ENCODE assay signal across 19 mouse cellular contexts in the genomic region with DNA sequence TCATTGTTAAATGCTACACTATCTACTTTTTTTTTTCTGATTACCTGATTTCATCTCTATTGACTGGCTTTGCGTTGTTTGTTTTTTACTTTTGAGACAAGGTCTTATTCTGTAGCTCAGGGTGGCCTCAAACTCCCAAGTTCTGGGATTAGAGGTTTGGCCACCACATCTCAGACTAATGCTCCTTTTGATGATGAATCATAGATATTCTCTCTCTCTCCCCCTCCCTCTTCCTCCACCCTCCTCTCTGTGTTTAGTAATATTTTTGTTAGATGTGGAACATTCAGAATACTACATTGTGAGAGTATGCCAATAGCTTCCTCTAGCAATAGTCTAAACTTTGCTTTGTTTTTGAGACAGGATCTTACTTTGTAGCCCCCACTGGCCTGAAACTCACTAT. TPM values are rescaled to one million over a fixed set of nuclear protein-coding genes. Genes with fewer than 3 reads are reported as not detected.
A peak's percentile ranks its signal among the peaks of the same experiment; 100 is the strongest.
DNase-seq lines count a peak whose midpoint lies in the region; ATAC-seq and TF ChIP-seq lines count a peak whose summit lies in the region.
"Had no signal": no experiment of that assay in that cellular context is flagged by ENCODE, and none has a peak within 500 bp of the region (broad histone marks: within the 10 kb centered on the region; RNA-seq: fewer than 3 reads in every experiment).

No protein-coding gene starts in this region.

- no peak for ATAC-seq in heart, embryonic 12.5 days (ENCODE audit: insufficient number of reproducible peaks, low FRiP score)
- no peak; the same call in 1 of the 2 replicates for ATAC-seq in lung, embryonic 15.5 days (ENCODE audit: borderline replicate concordance, extremely low read depth, low FRiP score, low TSS enrichment)
- ATAC-seq in megakaryocyte-erythroid progenitor cell, adult 5-6 weeks (replicated peaks; ENCODE audit: low FRiP score, low TSS enrichment, poor library complexity, severe bottlenecking) = 0 out of 2 replicates have a peak, but pooled peaks have one; percentile 7
- no peak for ATAC-seq in kidney, embryonic 16.5 days (ENCODE audit: low FRiP score, low TSS enrichment)
- ATAC-seq: activated CD4-positive, CD25-positive, alpha-beta regulatory T cell, adult 4 months; Patski had no signal

- 88% methylated on average over 1 of the region's 1 CpGs for WGBS in heart, embryonic 12.5 days
- WGBS in lung, embryonic 15.5 days = 96% methylated on average over 1 of the region's 1 CpGs
- WGBS in lung, adult 2 months = 78% methylated on average over 1 of the region's 1 CpGs
- WGBS in kidney, embryonic 16.5 days = 94% methylated on average over 1 of the region's 1 CpGs

- 0 out of 2 replicates have a peak, but pooled peaks cover 4% of the 10 kb centered on the region for H3K4me1 ChIP-seq in heart, embryonic 12.5 days (replicated peaks)
- no peaks in the 10 kb centered on the region for H3K4me1 ChIP-seq in lung, embryonic 15.5 days
- H3K4me1 ChIP-seq in lung, adult 2 months (ENCODE audit: control insufficient read depth, insufficient read depth, low read length) = no peaks in the 10 kb centered on the region
- peaks cover 39% of the 10 kb centered on the region for H3K4me1 ChIP-seq in erythroblast, embryonic 14.5 days (ENCODE audit: control insufficient read depth)
- no peaks in the 10 kb centered on the region for H3K4me1 ChIP-seq in kidney, embryonic 16.5 days (ENCODE audit: insufficient read depth, low read length)
- H3K4me1 ChIP-seq: forebrain, embryonic 12.5 days; midbrain, embryonic 12.5 days had no signal

- TF ChIP-seq CTCF in lung, adult 2 months (IDR thresholded peaks at IDR 0.05; ENCODE audit: insufficient read depth, low read length) = no peak

- 0 out of 2 replicates have a peak, but pooled peaks cover 3% of the 10 kb centered on the region for H3K36me3 ChIP-seq in heart, embryonic 12.5 days
- no peaks in the 10 kb centered on the region for H3K36me3 ChIP-seq in lung, embryonic 15.5 days
- H3K36me3 ChIP-seq in erythroblast, embryonic 14.5 days (ENCODE audit: control insufficient read depth) = peaks cover 6% of the 10 kb centered on the region
- H3K36me3 ChIP-seq in kidney, embryonic 16.5 days (ENCODE audit: insufficient read depth, low read length) = no peaks in the 10 kb centered on the region
- H3K36me3 ChIP-seq: forebrain, embryonic 12.5 days; midbrain, embryonic 12.5 days had no signal

- H3K27ac ChIP-seq in heart, embryonic 12.5 days (ENCODE audit: poor library complexity, severe bottlenecking) = peak overlapping the region; percentile 86
- H3K27ac ChIP-seq in lung, embryonic 15.5 days = peak overlapping the region; percentile 70
- no peak overlapping the region for H3K27ac ChIP-seq in kidney, embryonic 16.5 days (ENCODE audit: low read length)
- H3K27ac ChIP-seq: forebrain, embryonic 12.5 days; midbrain, embryonic 12.5 days had no signal

- peaks cover 16% of the 10 kb centered on the region for H3K9me3 ChIP-seq in heart, embryonic 12.5 days (replicated peaks)
- H3K9me3 ChIP-seq in lung, embryonic 15.5 days = no peaks in the 10 kb centered on the region
- peaks cover 16% of the 10 kb centered on the region for H3K9me3 ChIP-seq in erythroblast, embryonic 14.5 days (ENCODE audit: control insufficient read depth, low read length)
- peaks cover 5% of the 10 kb centered on the region; the same call in 1 of the 2 replicates for H3K9me3 ChIP-seq in kidney, embryonic 16.5 days (ENCODE audit: low read length)
- H3K9me3 ChIP-seq: midbrain, embryonic 12.5 days had no signal

- no peak overlapping the region for H3K4me3 ChIP-seq in heart, embryonic 12.5 days
- H3K4me3 ChIP-seq in lung, embryonic 15.5 days = no peak overlapping the region
- no peak overlapping the region for H3K4me3 ChIP-seq in lung, adult 2 months (replicated peaks; ENCODE audit: extremely low read depth, low read depth, low read length)
- peak overlapping the region; percentile 36 for H3K4me3 ChIP-seq in erythroblast, embryonic 14.5 days (replicated peaks)
- H3K4me3 ChIP-seq in kidney, embryonic 16.5 days (ENCODE audit: low read length) = no peak overlapping the region
- H3K4me3 ChIP-seq: forebrain, embryonic 12.5 days; midbrain, embryonic 12.5 days had no signal

- no peak overlapping the region for H3K4me2 ChIP-seq in heart, embryonic 12.5 days
- no peak overlapping the region for H3K4me2 ChIP-seq in lung, embryonic 15.5 days
- H3K4me2 ChIP-seq in kidney, embryonic 16.5 days (replicated peaks; ENCODE audit: low read depth, low read length) = no peak overlapping the region
- H3K4me2 ChIP-seq: forebrain, embryonic 12.5 days; midbrain, embryonic 12.5 days had no signal

- no peaks in the 10 kb centered on the region for H3K27me3 ChIP-seq in heart, embryonic 12.5 days (replicated peaks)
- H3K27me3 ChIP-seq in lung, embryonic 15.5 days = no peaks in the 10 kb centered on the region
- no peaks in the 10 kb centered on the region for H3K27me3 ChIP-seq in erythroblast, embryonic 14.5 days (ENCODE audit: control insufficient read depth)
- H3K27me3 ChIP-seq in kidney, embryonic 16.5 days (ENCODE audit: insufficient read depth, low read length) = no peaks in the 10 kb centered on the region
- H3K27me3 ChIP-seq: forebrain, embryonic 12.5 days; midbrain, embryonic 12.5 days; Patski had no signal

- TF ChIP-seq POLR2A in lung, adult 2 months (IDR thresholded peaks at IDR 0.05; ENCODE audit: borderline replicate concordance, extremely low read depth, low read depth, low read length) = no peak

- H3K9ac ChIP-seq in heart, embryonic 12.5 days = no peak overlapping the region
- no peak overlapping the region for H3K9ac ChIP-seq in lung, embryonic 15.5 days
- no peak overlapping the region for H3K9ac ChIP-seq in kidney, embryonic 16.5 days (replicated peaks; ENCODE audit: low read length)
- H3K9ac ChIP-seq: forebrain, embryonic 12.5 days; midbrain, embryonic 12.5 days had no signal

- no peak for DNase-seq in heart, adult 11 months
- no peak for DNase-seq in lung, adult 2 months
- DNase-seq: adrenal gland, postnatal 25 days; cerebellum, adult 2 months; gastrocnemius, postnatal 14 days; kidney, adult 8-10 months; kidney, postnatal 36 days; layer of hippocampus, adult 9-11 months; right cerebral cortex, postnatal 25 days; thymus, postnatal 25 days had no signal

RNA-seq across cellular contexts. Expression of gene Olfml2b, which starts 20.9 kb away (rescaled TPM):
- 45.9 and 48.3 TPM in 2 replicates for polyA plus RNA-seq in heart, embryonic 12.5 days (2016; fragmentation: Nextera tagmentation; extraction: Ambion mirVana)
- polyA plus RNA-seq in lung, embryonic 15.5 days (2015; fragmentation: Nextera tagmentation; extraction: Ambion mirVana) = 20.9 and 21.2 TPM in 2 replicates
- polyA plus RNA-seq in lung, adult 2 months (2012; rRNA removed) = 16.1 and 16.7 TPM in 2 replicates
- polyA plus RNA-seq in erythroblast, embryonic 14.5 days (2012) = not detected in 2 replicates
- not detected in 2 replicates for total RNA-seq in megakaryocyte-erythroid progenitor cell, adult 5-6 weeks (2014; fragmentation: Nextera tagmentation)
- 0.33 TPM in 1 of 2 replicates, not detected in the other for total RNA-seq in megakaryocyte-erythroid progenitor cell, adult 5-6 weeks (2017)
- polyA plus RNA-seq in kidney, embryonic 16.5 days (2015; fragmentation: Nextera tagmentation; extraction: Ambion mirVana) = 10.8 and 13.1 TPM in 2 replicates
- polyA plus RNA-seq: activated CD4-positive, CD25-positive, alpha-beta regulatory T cell, adult 4 months had no signal

RNA-seq across cellular contexts. Expression of gene Nos1ap, which starts 33.8 kb away (rescaled TPM):
- polyA plus RNA-seq in heart, embryonic 12.5 days (2016; fragmentation: Nextera tagmentation; extraction: Ambion mirVana) = 25.9 and 26.0 TPM in 2 replicates
- polyA plus RNA-seq in lung, embryonic 15.5 days (2015; fragmentation: Nextera tagmentation; extraction: Ambion mirVana) = 8.8 and 10.6 TPM in 2 replicates
- 17.7 and 28.9 TPM in 2 replicates for polyA plus RNA-seq in lung, adult 2 months (2012; rRNA removed)
- polyA plus RNA-seq in erythroblast, embryonic 14.5 days (2012) = 1.1 TPM in 2 replicates
- total RNA-seq in megakaryocyte-erythroid progenitor cell, adult 5-6 weeks (2014; fragmentation: Nextera tagmentation) = 1.5 TPM in 2 replicates
- 2.5 TPM in 1 of 2 replicates, not detected in the other for total RNA-seq in megakaryocyte-erythroid progenitor cell, adult 5-6 weeks (2017)
- polyA plus RNA-seq in kidney, embryonic 16.5 days (2015; fragmentation: Nextera tagmentation; extraction: Ambion mirVana) = 18.0 and 24.1 TPM in 2 replicates
- polyA plus RNA-seq: activated CD4-positive, CD25-positive, alpha-beta regulatory T cell, adult 4 months had no signal

Comparison
In these comparisons a context has a peak if more than half of its experiments do, and no peak if none do; other contexts are left out.
1. RNA of gene Olfml2b, which starts 20.9 kb away (polyA plus RNA-seq): 45.9 to 48.3 TPM in heart, embryonic 12.5 days, 20.9 to 21.2 TPM in lung, embryonic 15.5 days, 16.1 to 16.7 TPM in lung, adult 2 months and 10.8 to 13.1 TPM in kidney, embryonic 16.5 days; not detected in erythroblast, embryonic 14.5 days; every median in the first group is over 10 times any median in the second.